Comparison of ENCODE assay signal across 9 mouse cellular contexts in genomic region chr9:8900203-8901012, GRCm38 (mm10). TPM values are rescaled to one million over a fixed set of nuclear protein-coding genes. Genes with fewer than 3 reads are reported as not detected.
DNase-seq lines count a peak whose midpoint lies in the region; ATAC-seq and TF ChIP-seq lines count a peak whose summit lies in the region.
"Had no signal": no experiment of that assay in that cellular context is flagged by ENCODE, and none has a peak within 500 bp of the region (broad histone marks: within the 10 kb centered on the region; RNA-seq: fewer than 3 reads in every experiment).

No protein-coding gene starts in this region.

- no peaks in the 10 kb centered on the region for H3K36me3 ChIP-seq in heart, embryonic 13.5 days
- no peaks in the 10 kb centered on the region for H3K36me3 ChIP-seq in heart, embryonic 16.5 days (ENCODE audit: control insufficient read depth, insufficient read depth)

- under 1% methylated on average over 41 of the region's 41 CpGs for WGBS in heart, embryonic 13.5 days
- WGBS in heart, embryonic 16.5 days, result under 1% methylated on average over 41 of the region's 41 CpGs
- WGBS in lung, adult 2 months, result 2% methylated on average over 41 of the region's 41 CpGs

- no peak overlapping the region for H3K27ac ChIP-seq in heart, embryonic 13.5 days (replicated peaks)
- H3K27ac ChIP-seq in heart, embryonic 16.5 days (ENCODE audit: low read length), result no peak overlapping the region
- H3K27ac ChIP-seq: macrophage had no signal

- no peak for DNase-seq in heart, adult 9 months (ENCODE audit: low spot score in 2 of 2)
- DNase-seq in cerebellum, postnatal 10 days, result peak; percentile 54 to 57
- peak; percentile 38 to 70 for DNase-seq in kidney, postnatal 25 days
- DNase-seq in lung, adult 2 months, result peak; percentile 27

- no peaks in the 10 kb centered on the region for H3K9me3 ChIP-seq in heart, embryonic 13.5 days
- no peaks in the 10 kb centered on the region for H3K9me3 ChIP-seq in heart, embryonic 16.5 days (replicated peaks; ENCODE audit: control insufficient read depth, low read length)

- H3K9ac ChIP-seq in heart, embryonic 13.5 days, result 0 out of 2 replicates have a peak overlapping the region, but pooled peaks have one; percentile 69
- H3K9ac ChIP-seq in heart, embryonic 16.5 days (ENCODE audit: low read length), result 0 out of 2 replicates have a peak overlapping the region, but pooled peaks have one; percentile 26

- peak; percentile 64; the same call in 1 of the 2 replicates for TF ChIP-seq POLR2A in lung, adult 2 months (IDR thresholded peaks at IDR 0.05; ENCODE audit: borderline replicate concordance, extremely low read depth, low read depth, low read length)

- peaks cover 75% of the 10 kb centered on the region for H3K27me3 ChIP-seq in heart, embryonic 13.5 days (replicated peaks)
- H3K27me3 ChIP-seq in heart, embryonic 16.5 days (ENCODE audit: control insufficient read depth, insufficient read depth, low read length), result peaks cover 50% of the 10 kb centered on the region

- peaks cover 25% of the 10 kb centered on the region for H3K4me1 ChIP-seq in heart, embryonic 13.5 days
- peaks cover 10% of the 10 kb centered on the region for H3K4me1 ChIP-seq in heart, embryonic 16.5 days (ENCODE audit: control insufficient read depth, insufficient read depth, low read length)
- H3K4me1 ChIP-seq in lung, adult 2 months (ENCODE audit: control insufficient read depth, insufficient read depth, low read length), result no peaks in the 10 kb centered on the region

- no peak for ATAC-seq in heart, embryonic 13.5 days (ENCODE audit: extremely low read depth, insufficient number of reproducible peaks, low FRiP score, low TSS enrichment)
- ATAC-seq in heart, embryonic 16.5 days (replicated peaks; ENCODE audit: extremely low read depth, insufficient read depth, low FRiP score), result peak; percentile 60; the same call in 1 of the 2 replicates
- 0 out of 2 replicates have a peak, but pooled peaks have one; percentile 15 for ATAC-seq in neutrophil, adult 5-6 weeks (ENCODE audit: extremely low read depth, insufficient number of reproducible peaks, low FRiP score, poor library complexity, severe bottlenecking)
- no peak for ATAC-seq in inflammation-experienced regulatory T-cells, adult 6 months

- peak overlapping the region; percentile 95 for H3K4me2 ChIP-seq in heart, embryonic 13.5 days
- peak overlapping the region; percentile 73 for H3K4me2 ChIP-seq in heart, embryonic 16.5 days (ENCODE audit: low read depth, low read length)

- H3K4me3 ChIP-seq in heart, embryonic 13.5 days, result peak overlapping the region; percentile 59
- H3K4me3 ChIP-seq in heart, embryonic 16.5 days (ENCODE audit: low read length), result peak overlapping the region; percentile 46
- peak overlapping the region; percentile 53 for H3K4me3 ChIP-seq in lung, adult 2 months (replicated peaks; ENCODE audit: extremely low read depth, low read depth, low read length)

- TF ChIP-seq CTCF in lung, adult 2 months (IDR thresholded peaks at IDR 0.05; ENCODE audit: insufficient read depth, low read length), result no peak

RNA-seq across cellular contexts. Expression of gene Pgr, which starts 0.8 kb away (rescaled TPM):
- 0.05 TPM in 1 of 2 replicates, not detected in the other for polyA plus RNA-seq in heart, embryonic 13.5 days (2015; fragmentation: Nextera tagmentation; extraction: Ambion mirVana)
- polyA plus RNA-seq in heart, embryonic 16.5 days (2015; fragmentation: Nextera tagmentation; extraction: Ambion mirVana), result 0.07 and 0.08 TPM in 2 replicates
- polyA plus RNA-seq in lung, adult 2 months (2012; rRNA removed), result 1.9 and 2.2 TPM in 2 replicates
- total RNA-seq in neutrophil, adult 5-6 weeks (2017), result not detected in 2 replicates
- polyA plus RNA-seq in inflammation-experienced regulatory T-cells, adult 6 months (2017; shearing (Covaris generic)), result not detected

Comparison
In these comparisons a context has a peak if more than half of its experiments do, and no peak if none do; other contexts are left out.
1. ATAC-seq: peak in heart, embryonic 16.5 days (single experiment) and neutrophil, adult 5-6 weeks (single experiment); none in heart, embryonic 13.5 days (single experiment) and inflammation-experienced regulatory T-cells, adult 6 months (single experiment).
2. DNase-seq: peak in cerebellum, postnatal 10 days (2 of 2), kidney, postnatal 25 days (2 of 2) and lung, adult 2 months (single experiment); none in heart, adult 9 months (0 of 2).
3. Peak in every context shown above with its lines, with median percentiles within 50 percentile points of each other: H3K4me3 ChIP-seq.